Mouse (Mus musculus): ENCODE results near the gene Gm49369. TPM values are rescaled to one million over a fixed set of nuclear protein-coding genes. Genes with fewer than 3 reads are reported as not detected.
"Not testable (repeated sequence)": the region's sequence is repeated elsewhere in the genome, so short reads cannot be mapped to it uniquely, and the experiment has no call there.

Gm49369 gene
- total RNA-seq, 4 experiments from 2014 or later: 9.0 to 16.1 (median 11.0) TPM

- no peak for DNase-seq
Observed at GRCm38 (mm10) chr7:142371768-142372661, 10.5 kb downstream of the Gm49369 start.

- no peak for DNase-seq
Observed at GRCm38 (mm10) chr7:142371398-142371767, 11.1 kb downstream of the Gm49369 start.

- no peak for DNase-seq
Observed at GRCm38 (mm10) chr7:142370937-142371336, 11.5 kb downstream of the Gm49369 start.

GRCm38 (mm10) chr7:142369820-142370219 lies 12.6 kb downstream of the Gm49369 start:
- DNase-seq: no peak

GRCm38 (mm10) chr7:142368856-142369255 lies 13.6 kb downstream of the Gm49369 start:
- DNase-seq: no peak

GRCm38 (mm10) chr7:142363107-142363506 lies 19.4 kb downstream of the Gm49369 start:
- no peak for DNase-seq

- no peak for DNase-seq
Observed at GRCm38 (mm10) chr7:142360743-142361142, 21.7 kb downstream of the Gm49369 start.

GRCm38 (mm10) chr7:142359129-142359528 lies 23.3 kb downstream of the Gm49369 start:
- DNase-seq: no peak

GRCm38 (mm10) chr7:142357566-142357965 lies 24.9 kb downstream of the Gm49369 start:
- no peak for DNase-seq

GRCm38 (mm10) chr7:142354661-142355233 lies 27.7 kb downstream of the Gm49369 start:
- no peak for DNase-seq

- no peak for DNase-seq
Observed at GRCm38 (mm10) chr7:142353854-142354253, 28.6 kb downstream of the Gm49369 start.

- no peak for DNase-seq
Observed at GRCm38 (mm10) chr7:142351569-142351968, 30.9 kb downstream of the Gm49369 start.

- no peak for DNase-seq
Observed at GRCm38 (mm10) chr7:142349308-142349961, 33.0 kb downstream of the Gm49369 start.

GRCm38 (mm10) chr7:142347542-142347941 lies 34.9 kb downstream of the Gm49369 start:
- no peak for DNase-seq

GRCm38 (mm10) chr7:142342247-142342640 lies 40.2 kb downstream of the Gm49369 start:
- DNase-seq: no peak

- DNase-seq: no peak
Observed at GRCm38 (mm10) chr7:142341564-142342246, 40.8 kb downstream of the Gm49369 start.

- DNase-seq: no peak
Observed at GRCm38 (mm10) chr7:142340269-142340970, 42.0 kb downstream of the Gm49369 start.

GRCm38 (mm10) chr7:142335151-142335550 lies 47.3 kb downstream of the Gm49369 start:
- no peak for DNase-seq

- DNase-seq: peak; percentile 61
Observed at GRCm38 (mm10) chr7:142334246-142334645, 48.2 kb downstream of the Gm49369 start.

GRCm38 (mm10) chr7:142332741-142333140 lies 49.7 kb downstream of the Gm49369 start:
- DNase-seq: not testable (repeated sequence)

GRCm38 (mm10) chr7:142331281-142331680 lies 51.2 kb downstream of the Gm49369 start:
- no peak for DNase-seq

- peak; percentile 47 for DNase-seq
Observed at GRCm38 (mm10) chr7:142330271-142330724, 52.2 kb downstream of the Gm49369 start.

All from adrenal gland, adult 8-10 months (tissue).